Mouse (Mus musculus) fat pad, adult 2 months (tissue): ENCODE results near the gene Med8.

Experiments used
- DNase-seq: peaks from one replicate; pipeline ENCODE4 v3.0.0-alpha.2; 2011; ENCODE audit warnings: low read depth, low spot score; ENCODE audit errors: extremely low read depth

Med8 gene

DNA sequence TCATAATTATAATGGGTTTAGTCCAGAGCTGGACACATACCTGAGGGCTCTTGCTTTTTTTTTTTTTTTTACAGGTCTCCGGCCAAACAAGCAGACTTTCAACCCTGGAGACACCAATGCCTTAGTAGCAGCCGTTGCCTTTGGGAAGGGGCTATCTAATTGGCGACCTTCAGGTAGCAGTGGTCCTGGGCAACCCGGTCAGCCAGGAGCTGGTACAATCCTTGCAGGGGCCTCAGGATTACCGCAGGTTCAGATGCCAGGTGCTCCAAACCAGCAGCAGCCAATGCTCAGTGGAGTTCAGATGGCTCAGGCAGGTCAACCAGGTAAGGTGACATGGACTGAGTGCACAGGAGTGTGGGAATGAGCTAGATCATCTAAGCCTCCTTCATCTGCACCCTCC lies 4.4 kb downstream of the Med8 start:
- no peak for DNase-seq

DNA sequence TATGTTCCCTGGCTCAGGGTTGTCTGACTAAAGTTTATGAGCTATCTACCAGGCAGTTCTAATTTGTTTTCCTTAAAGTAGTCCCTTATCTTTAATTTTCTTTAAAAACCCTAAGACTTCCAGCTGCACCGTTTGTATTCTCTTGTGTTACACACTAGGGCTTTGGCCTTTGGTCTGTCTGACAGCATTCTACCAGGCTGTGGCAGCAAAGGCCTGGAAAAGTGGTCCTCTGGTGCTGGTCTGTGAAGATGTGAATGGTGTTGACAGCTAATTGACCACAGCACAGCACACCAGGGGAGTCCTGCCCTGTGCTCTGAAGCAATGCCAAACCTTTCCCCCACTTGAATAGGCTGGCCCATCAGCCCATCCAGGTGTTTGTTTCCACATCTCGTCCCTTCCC lies 6.6 kb downstream of the Med8 start:
- no peak for DNase-seq

GRCm38 (mm10) chr4:118416329-118416728 lies 7.2 kb downstream of the Med8 start:
- no peak for DNase-seq

DNA sequence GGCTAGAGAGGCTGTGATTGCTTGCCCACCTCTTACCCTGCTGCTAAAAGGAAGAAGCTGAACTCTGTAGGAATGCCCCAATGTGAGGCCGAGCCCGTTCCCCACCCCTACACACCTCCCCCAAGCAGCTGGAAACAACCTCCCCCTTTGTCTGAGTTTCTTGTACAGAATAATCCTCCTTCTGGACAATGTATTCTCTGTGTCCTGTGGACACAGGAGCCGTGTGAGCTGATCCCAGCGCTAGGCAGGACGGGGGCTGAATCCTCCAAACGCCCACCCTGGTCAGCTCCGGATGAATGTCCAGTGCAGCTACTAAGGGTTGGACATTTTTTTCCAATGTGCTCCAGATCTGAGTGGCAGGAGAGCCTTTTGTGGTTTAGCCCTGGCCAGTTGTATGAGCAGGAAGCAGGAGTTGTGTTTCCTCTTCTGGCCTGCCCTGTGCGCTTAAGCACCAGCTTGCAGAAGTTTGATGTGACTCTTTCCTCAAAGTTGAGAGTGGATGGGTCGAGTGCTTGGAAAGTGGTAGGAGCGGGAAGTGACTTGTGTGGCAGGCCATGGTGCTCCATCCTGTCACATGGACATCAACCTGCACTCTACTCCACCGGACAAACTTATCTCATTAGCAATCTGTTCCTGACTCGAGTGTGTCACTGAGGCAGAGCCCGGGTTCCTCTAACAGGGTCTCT lies 8.1 kb downstream of the Med8 start:
- DNase-seq, result no peak

- no peak for DNase-seq
These were observed 12.2 kb downstream of the Med8 start for GRCm38 (mm10) chr4:118421384-118421783.

- no peak for DNase-seq
These were observed 15.5 kb downstream of the Med8 start for GRCm38 (mm10) chr4:118424541-118425160.

GRCm38 (mm10) chr4:118425374-118425773 lies 16.2 kb downstream of the Med8 start:
- DNase-seq, result no peak

DNA sequence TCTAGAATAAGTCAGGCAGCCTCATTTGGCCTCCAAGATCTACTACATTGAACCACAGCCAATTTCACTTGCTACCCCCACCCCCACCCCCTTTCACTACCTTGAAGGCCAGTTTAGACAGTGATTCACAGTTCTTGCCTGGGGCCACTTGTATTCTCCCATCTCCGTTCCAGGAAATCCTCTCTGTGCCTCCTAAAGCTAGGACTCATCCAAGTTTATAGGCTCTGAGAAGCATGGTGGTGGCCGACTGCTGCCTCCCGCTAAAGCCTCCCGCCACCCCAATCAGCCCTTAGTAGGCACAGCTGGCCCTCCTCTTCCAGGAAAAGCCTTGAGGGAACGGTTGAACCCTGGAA lies 18.3 kb downstream of the Med8 start:
- no peak for DNase-seq

- DNase-seq, result no peak
These were observed 18.8 kb downstream of the Med8 start, which contains the start of gene Elovl1 for GRCm38 (mm10) chr4:118427768-118428451. Gene Elovl1 (plus strand): TSS chr4:118428093.

- DNase-seq, result no peak
These were observed 19.5 kb downstream of the Med8 start for GRCm38 (mm10) chr4:118428531-118429214.

DNA sequence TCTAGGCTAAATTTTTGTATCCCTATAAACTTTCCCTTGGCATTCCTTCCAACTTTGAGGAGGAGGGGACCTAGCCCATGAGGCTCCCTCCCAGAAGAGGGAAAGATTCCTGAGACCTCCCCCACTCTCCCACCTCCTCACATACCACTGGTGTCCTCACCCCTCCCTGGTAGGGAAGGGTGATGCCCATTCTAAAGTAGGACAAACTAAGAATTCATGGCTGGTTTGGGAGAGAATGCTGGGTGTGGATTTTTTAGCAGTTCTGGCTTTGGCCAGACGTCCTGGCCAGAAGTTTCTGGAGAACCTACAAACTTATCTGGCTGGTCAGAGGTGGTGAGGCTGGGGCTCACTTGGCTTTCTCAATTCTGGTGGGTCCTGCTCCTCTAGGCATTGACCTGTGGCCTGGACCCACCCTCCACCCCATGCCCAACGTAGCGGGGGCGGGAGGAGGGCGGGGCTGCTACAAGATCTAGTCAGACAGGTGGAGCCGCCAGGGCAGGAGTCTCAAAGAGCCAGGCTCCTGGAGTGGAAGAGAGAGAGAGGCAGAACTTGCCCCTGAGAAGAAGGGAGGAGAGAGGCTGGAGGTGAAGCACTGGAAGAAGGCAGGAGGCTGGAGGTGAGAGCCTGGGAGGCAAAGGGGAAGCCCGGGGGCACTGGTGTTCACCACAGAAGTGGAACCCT lies 20.2 kb downstream of the Med8 start:
- no peak for DNase-seq

GRCm38 (mm10) chr4:118432332-118432731 lies 23.2 kb downstream of the Med8 start:
- DNase-seq, result no peak

GRCm38 (mm10) chr4:118436820-118437603 lies 27.9 kb downstream of the Med8 start, which contains the start of gene Cdc20:
Gene Cdc20 (minus strand): TSS chr4:118437352.
- DNase-seq, result no peak

DNA sequence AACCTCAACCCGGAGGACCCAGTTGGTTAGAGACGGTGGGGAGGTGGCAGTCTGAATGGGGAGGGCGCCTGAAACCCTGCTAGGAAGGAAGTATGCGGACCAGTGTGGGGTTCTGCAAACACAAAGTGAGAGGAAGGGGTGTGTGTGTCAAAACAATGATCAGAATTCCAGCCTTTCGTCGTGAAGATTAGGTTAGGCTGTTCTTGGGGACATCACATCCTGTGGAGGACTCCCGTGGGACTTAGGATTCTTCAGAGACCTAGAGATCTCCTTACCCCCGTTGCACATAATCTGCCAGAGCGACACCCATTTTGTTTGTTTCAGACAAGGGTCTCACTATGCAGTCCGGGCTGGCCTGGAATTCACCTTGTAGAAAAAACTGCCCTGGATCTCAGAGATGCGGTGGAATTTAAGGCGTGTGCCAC lies 28.7 kb downstream of the Med8 start:
- DNase-seq, result no peak

DNA sequence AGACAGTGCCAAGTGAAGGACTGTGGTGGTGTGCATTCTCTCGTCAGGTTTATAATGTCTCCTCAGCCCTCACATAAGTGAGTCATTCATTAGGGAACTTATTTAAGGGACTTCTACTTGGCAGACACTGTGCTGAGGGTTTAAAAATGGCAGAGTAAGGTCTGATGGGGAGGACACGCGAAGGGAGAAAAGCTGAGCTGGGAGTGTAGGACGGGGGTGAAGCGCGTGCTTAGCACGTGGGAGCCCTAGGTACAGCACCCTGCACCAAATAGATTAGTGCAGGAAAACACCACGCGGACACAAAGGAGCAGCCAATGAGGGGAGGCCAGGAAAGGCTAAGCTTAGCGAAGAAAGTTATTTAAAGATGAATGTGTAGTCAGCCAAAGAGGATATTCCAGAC lies 36.0 kb downstream of the Med8 start:
- no peak for DNase-seq

GRCm38 (mm10) chr4:118445781-118446414 lies 36.8 kb downstream of the Med8 start:
- DNase-seq, result no peak

GRCm38 (mm10) chr4:118446415-118447153 lies 37.4 kb downstream of the Med8 start:
- no peak for DNase-seq

DNA sequence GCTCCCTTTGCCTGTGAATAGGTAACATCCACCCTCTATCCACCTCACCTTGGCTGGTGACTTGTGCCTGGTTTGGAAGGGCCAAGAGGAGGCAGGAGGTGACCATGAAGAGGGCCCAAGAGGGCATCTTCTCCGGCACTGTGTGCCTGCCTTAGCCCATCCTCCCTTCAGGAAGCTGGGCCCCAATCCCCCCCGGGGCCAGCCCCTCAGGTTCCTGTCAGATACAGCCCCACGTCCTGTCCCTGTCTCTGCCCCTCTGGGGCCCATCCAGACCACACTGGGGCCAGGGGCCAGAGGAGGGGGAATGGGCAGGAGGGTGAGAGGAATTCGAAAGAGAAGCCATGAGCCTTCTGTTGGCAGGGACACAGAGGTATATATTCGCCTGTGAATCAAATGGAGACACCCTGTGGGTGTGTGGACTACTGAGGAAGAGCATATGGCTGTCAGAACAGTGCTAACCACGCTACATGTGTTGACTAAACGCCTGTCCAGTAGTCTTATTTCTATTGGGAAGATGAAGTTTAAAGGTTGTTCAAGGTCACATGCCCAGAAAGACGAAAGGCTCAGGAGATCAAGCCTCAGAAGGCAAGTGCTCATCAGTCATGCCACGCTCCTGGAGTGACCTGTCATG lies 48.3 kb downstream of the Med8 start, which contains the start of gene Mpl:
Gene Mpl (minus strand): TSS at position 169 of the 631 bp plus-strand sequence.
- no peak for DNase-seq

GRCm38 (mm10) chr4:118464956-118465355 lies 55.8 kb downstream of the Med8 start:
- DNase-seq, result no peak
